Mouse (Mus musculus): ENCODE data around the gene Nudt4.

DNA sequence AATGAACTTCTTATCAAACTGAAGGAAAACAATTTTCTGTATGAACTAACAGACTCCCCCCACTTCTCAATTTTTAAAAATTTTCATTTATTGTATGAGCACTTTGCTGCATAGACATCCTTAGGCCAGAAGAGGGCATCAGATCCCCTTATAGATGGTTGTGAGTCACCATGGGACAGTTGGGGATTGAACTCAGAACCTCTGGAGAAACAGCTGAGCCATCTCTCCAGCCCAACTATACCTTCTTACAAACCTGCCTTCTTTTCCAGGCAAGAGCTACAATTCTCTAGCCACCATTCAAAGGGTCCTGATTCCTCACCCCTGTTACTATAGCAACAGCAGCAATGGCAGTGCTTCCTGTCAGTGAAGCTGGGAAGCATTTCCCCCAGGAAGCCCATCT is 12.2 kb downstream of the Nudt4 start:
- TF ChIP-seq CTCF (IDR thresholded peaks at IDR 0.05; ENCODE audit: low read depth, low read length) (no peak), GATA1 (IDR thresholded peaks at IDR 0.05; ENCODE audit: borderline replicate concordance, low read length) (no peak), TAL1 (conservative IDR thresholded peaks at IDR 0.05; ENCODE audit: low read depth, low read length) (no peak)
